Mouse (Mus musculus) frontal cortex, adult (tissue): ENCODE results near the gene Tmem35b.

Experiments used
- ATAC-seq: cut with Nextera tagmentation; 2 replicates; pipeline ENCODE4 v1.9.2; 2017; ENCODE audit warnings: mild to moderate bottlenecking, moderate library complexity, mixed read lengths; ENCODE audit not compliant: low TSS enrichment

The Tmem35b gene

GRCm38 (mm10) chr4:127168211-127168913, 44.9 kb downstream of the Tmem35b start:
- peak; percentile 33; the same call in 1 of the 2 replicates for ATAC-seq

- ATAC-seq = no peak
Observed at GRCm38 (mm10) chr4:127168914-127169345, 45.4 kb downstream of the Tmem35b start, which contains the start of gene Dlgap3. Gene Dlgap3, plus strand, starts transcription at chr4:127169204.

- peak; percentile 10; the same call in 1 of the 2 replicates for ATAC-seq
Observed at GRCm38 (mm10) chr4:127169346-127170221, 46.1 kb downstream of the Tmem35b start.

GRCm38 (mm10) chr4:127170866-127171265, 47.4 kb downstream of the Tmem35b start:
- ATAC-seq = peak; percentile 11; the same call in 1 of the 2 replicates

- no peak for ATAC-seq
Observed at GRCm38 (mm10) chr4:127171341-127171905, 47.9 kb downstream of the Tmem35b start.

GRCm38 (mm10) chr4:127172119-127172518, 48.6 kb downstream of the Tmem35b start:
- ATAC-seq = no peak

- no peak for ATAC-seq
Observed at GRCm38 (mm10) chr4:127172614-127173013, 49.1 kb downstream of the Tmem35b start.

- ATAC-seq = no peak
Observed at GRCm38 (mm10) chr4:127173461-127173860, 50.0 kb downstream of the Tmem35b start.

GRCm38 (mm10) chr4:127174075-127174899, 50.8 kb downstream of the Tmem35b start:
- peak; percentile 51 for ATAC-seq

- peak; percentile 25 for ATAC-seq
Observed at GRCm38 (mm10) chr4:127174900-127175278, 51.4 kb downstream of the Tmem35b start.

- peak; percentile 12 for ATAC-seq
Observed at GRCm38 (mm10) chr4:127177961-127178360, 54.5 kb downstream of the Tmem35b start.

GRCm38 (mm10) chr4:127178671-127179070, 55.2 kb downstream of the Tmem35b start:
- peak; percentile 8; the same call in 1 of the 2 replicates for ATAC-seq
